Mouse (Mus musculus) kidney, postnatal 25 days (tissue): Measurements from ENCODE around the gene E130208F15Rik.

Experiments
- DNase-seq, 2 experiments: peaks; one replicate each; pipeline ENCODE4 v3.0.0; 2021; ENCODE audit warnings: mixed read lengths in 2 of 2

E130208F15Rik gene

DNA sequence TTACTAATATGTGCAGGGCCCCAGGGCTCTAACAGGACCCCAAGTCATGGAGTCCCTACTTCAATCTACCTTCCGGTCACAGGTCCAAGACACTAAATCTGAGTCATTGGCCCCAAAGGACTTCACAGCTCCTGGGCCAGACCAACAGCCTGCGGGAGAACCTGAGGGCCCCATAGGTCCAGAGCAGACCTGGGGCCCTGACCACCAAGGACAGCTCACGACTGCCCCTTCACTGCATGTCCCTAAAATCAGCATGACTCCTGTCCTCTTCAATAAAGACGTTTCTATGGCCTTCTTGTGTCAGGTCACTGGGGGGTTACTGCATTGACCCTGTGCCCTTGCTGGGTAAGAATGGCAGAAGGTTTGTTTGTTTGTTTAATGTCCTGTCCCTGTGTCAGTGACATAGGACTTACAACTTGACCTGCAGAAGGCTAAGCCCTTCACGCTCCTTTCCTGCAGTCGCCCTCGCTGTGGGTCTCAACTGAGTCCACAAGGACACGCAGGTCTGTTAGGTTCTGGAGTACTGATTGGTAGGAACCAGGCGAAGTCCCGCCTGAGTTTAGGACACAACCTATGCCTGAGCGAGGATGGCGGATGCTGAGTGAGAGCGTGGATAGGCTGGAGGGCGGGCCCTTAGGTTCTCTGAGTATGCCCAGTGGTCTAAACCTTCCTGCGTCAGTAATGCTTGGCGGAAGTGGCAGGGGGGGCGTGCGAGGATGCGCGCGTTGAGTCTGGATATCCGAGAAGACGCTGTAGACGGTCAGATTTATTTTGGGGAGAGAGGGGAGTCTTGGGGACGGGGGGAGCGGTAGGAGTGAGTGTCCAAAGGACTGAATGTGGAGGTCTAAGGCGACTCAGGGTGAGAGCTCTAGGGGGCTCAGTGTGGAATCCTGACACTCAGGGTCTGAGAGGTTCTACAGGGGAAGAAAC lies 13.2 kb upstream of the E130208F15Rik start, which contains the start of gene Alkbh6:
Alkbh6 (plus strand) TSS at position 642 of the 930 bp plus-strand sequence.
- peak; percentile 96 to 99 for DNase-seq

DNA sequence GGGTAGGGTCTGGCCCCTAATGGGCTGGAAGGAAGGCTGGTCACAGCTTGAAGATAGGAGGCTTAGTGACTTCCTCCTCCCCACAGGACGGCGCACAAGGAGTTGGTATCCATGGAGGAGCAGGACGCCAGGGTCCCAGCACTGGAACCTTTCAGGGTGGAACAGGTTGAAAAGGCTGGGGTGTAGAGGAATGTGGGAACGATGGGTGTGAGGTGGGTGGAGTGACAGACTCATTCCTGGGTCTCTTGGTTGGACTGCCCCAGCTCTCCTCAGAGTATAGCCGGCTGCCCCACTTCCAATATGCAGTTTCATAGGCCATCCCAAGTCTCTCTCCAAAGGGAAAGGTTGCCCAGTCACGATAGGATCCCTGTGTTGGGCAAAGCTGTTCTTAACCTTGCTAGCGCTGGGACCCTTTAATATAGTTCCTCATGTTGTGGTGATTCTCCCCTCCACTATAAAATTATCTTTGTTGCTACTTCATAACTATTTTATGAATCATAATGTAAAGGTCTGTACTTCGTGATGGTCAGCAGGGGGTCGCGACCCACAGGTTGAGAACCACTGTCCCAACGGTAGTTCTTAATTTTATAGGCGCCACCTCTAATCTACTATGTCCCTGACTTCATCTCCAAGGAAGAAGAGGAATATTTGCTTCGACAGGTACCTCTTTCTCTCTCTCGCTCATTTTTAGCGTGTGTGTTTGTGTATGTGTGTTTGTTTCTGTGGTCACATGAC lies 12.0 kb upstream of the E130208F15Rik start:
- DNase-seq = no peak

DNA sequence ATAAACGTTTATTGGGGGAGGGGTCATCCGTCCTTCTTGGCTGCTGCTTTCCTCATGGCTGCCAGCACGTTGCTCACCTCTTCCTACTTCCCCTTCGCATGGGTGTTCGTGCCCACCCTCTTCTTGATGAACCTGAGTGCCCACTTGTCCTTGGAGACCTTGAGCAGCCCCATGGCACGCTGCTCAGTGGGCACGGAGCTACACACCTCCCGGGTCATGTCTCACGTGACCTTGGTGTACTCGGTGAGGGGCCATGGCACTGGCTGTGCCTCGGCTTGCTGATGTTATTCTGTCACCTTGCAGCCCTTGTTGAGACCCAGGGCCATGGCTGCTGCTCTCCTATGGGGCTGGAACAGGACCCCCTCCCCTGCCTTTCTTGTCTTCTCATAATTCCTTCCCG lies 11.4 kb upstream of the E130208F15Rik start:
- DNase-seq = peak in 1 of 2 experiments; percentile 63

- DNase-seq = peak; percentile 75 to 91
These were observed 7.7 kb upstream of the E130208F15Rik start for GRCm38 (mm10) chr7:30313666-30314320.

GRCm38 (mm10) chr7:30314721-30315155 lies 6.8 kb upstream of the E130208F15Rik start, which contains the start of gene Syne4:
Gene Syne4, plus strand, starts transcription at chr7:30314807.
- peak; percentile 52 to 72 for DNase-seq

DNA sequence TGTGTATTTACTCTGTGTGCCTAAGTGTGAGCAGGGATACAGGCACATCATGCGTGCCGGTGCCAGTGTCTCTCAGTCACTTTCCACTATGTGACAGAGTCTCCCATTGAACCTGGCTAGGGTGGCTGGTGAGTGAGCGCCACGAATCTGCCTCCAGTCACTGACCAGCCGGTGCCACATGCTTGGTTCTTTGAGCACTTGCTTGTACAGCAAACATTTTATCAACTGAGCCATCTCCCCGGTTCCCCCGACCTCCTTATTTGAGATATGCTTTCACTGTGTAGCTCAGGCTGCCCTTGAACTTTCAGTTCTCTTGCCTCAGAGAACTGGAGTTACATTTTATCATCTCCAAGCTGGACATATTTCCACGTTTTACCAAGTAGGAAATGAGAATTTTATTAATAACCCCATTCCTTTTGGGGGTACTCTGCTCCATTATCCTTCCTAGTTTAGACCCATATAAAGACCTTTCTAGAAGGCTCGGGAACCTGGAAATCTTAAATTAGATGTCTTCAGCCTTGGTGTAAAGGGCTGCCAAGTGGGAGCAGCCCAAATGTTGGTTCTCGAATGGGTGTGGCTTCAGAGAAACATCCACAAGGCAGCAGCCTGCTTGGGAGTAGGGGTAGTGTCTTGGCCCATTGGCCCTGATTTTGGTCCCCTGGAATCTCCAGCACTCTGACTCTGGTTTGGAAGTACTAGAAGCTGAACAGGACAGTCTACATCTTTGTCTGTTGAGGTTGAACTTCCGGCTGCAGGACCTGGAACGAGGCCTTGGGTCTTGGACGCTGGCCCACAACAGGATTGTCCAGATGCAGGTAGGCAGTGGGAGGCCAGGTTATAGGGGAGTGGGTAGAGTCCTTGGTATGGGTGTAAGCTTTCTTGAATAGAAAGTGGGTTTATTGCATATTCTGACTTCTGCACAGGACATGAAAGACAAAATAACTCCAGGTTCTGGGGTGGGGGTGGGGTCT lies 5.7 kb upstream of the E130208F15Rik start:
- DNase-seq = no peak

- peak; percentile 52 to 83 for DNase-seq
These were observed 3.4 kb upstream of the E130208F15Rik start for GRCm38 (mm10) chr7:30318142-30318541.

- no peak for DNase-seq
These were observed 594 bp upstream of the E130208F15Rik start for GRCm38 (mm10) chr7:30320946-30321345.

DNA sequence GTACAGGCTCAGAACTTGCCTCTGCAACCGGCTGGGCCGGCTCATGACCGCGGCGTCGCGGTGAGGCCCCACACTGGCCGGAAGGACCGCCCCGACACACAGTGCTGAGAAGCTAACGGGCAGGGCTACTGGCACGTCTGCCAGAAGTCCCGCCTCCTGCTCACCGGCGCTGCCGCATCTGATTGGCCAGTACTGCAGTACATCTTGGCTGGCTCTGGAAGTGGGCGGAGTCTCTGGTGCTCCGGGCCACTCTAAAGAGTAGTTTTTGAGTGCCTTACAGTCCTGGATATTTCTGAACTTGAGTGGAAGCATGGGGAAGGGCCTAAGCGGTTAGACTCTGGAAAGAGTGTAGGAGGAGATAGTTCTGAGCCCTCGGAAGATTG lies 736 bp downstream of the E130208F15Rik start:
- peak; percentile 98 to 100 for DNase-seq

- DNase-seq = no peak
These were observed 1.3 kb downstream of the E130208F15Rik start for GRCm38 (mm10) chr7:30322865-30323264.

DNA sequence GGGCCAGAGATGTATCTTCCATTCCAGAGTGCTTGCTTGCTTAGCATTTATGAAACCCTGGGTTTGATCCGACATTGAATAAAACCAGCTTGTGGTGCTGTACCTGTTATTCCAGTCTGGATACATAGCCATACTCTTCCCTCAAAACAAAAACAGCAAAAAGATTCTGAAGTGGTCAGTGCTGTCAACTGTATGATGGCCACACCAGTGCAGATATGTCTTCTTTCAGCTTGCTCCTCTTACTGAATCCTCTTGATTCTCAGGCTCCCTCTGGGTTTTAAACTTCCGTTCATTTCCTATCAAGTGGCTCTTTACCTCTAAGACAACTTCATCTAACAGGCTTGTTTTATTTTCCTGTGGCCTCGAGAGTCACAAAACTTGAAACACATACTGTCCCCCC lies 2.3 kb downstream of the E130208F15Rik start, which contains the start of gene Sdhaf1:
Sdhaf1 (minus strand) TSS at position 101 of the 400 bp plus-strand sequence.
- DNase-seq = no peak

- DNase-seq = no peak
These were observed 2.9 kb downstream of the E130208F15Rik start for GRCm38 (mm10) chr7:30324300-30324944.

DNA sequence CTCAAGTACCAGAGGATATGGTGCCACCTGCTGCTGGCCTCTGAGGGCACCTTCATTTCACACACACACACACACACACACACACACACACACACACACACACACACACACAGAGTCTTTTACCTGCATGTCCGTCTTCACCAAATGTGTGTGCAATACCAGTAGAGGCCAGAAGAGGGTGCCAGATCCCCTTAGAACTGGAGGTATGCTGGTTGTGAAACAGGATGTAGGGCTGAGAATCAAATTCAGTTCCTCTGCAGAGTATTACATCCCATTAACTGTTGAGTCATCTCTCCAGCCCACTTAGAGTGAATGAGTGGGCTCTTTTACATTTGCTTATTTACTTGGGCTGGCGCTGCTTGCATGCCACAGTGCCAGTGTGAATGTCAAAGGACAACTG lies 3.8 kb downstream of the E130208F15Rik start:
- peak in 1 of 2 experiments; percentile 73 for DNase-seq

DNA sequence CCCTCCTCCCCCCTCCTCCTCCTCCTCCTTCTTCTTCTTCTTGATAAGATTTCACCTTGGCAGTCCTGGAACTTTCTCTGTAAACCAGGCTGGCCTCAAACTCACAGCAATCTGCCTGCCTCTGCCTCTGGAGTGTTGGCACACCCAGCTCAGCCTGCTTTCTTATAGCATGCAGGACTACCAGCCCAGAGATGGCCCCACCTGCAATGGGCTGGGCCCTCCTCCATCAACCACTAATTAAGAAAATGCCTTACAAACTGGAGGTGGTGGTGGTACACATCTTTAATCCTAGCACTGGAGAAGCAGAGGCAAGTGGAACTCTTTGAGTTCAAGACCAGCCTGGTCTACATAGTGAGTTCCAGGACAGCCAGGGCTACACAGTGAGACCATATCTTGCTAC lies 4.9 kb downstream of the E130208F15Rik start:
- DNase-seq = no peak

DNA sequence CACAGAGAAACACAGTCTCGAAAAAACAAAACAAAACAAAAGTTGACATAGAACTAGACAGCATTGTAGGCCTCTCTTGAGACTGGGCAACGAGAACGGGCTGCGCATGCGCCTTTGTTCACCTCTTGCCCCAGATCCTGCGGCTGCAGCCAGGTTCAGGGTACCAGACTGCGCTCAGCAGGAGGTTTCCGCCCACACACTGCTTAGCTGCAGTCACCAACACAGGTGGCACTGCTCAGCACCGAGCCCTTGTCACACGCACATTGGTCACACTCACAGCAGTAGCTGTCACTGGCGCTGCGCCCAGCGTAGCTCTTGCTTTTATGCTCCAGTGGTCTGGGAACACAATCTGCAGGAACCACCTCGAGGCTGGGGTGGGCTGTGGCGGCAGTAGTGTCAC lies 5.6 kb downstream of the E130208F15Rik start:
- peak; percentile 68 to 84 for DNase-seq

GRCm38 (mm10) chr7:30328379-30328778 lies 6.8 kb downstream of the E130208F15Rik start:
- no peak for DNase-seq

DNA sequence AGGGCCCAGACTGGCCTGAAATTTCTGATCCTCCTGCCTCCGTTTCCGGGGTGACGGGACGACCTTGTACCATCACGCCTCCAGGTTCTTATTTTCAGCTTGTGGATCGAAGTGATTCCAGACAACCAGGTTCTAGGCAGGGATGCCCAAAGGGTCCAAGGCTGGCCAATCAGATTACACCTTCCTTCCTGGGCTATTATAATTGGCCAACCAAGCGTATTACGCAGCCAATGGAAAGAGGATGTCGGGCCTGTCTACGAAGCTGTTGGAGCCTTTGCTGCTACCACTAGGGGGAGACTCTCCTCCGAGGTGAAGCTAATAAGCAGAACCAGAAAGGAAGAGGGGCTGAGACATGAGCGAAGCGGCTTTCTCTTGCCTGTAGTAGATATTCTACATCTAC lies 10.3 kb downstream of the E130208F15Rik start:
- DNase-seq = peak; percentile 87 to 88

GRCm38 (mm10) chr7:30332622-30333259 lies 11.2 kb downstream of the E130208F15Rik start:
- DNase-seq = no peak

DNA sequence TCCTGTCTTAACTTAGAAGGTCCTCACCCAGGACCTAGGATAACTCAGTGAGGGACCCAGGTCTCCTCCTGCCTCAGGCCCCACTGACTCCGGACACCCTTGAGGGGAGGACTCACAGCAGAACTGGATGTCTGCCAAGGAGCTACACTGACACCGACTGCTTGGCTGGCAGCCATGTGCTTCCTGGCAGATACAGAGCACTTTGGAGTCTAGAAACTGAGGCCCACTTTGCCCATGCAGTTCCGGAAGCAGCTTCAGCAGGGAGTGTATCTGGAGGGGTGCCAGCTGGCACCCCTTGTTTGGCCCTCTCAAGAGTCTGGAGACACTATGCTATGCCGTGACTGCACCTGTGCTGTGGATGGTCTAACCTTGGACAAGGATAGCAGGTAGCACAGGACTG lies 11.9 kb downstream of the E130208F15Rik start:
- peak; percentile 93 to 94 for DNase-seq

DNA sequence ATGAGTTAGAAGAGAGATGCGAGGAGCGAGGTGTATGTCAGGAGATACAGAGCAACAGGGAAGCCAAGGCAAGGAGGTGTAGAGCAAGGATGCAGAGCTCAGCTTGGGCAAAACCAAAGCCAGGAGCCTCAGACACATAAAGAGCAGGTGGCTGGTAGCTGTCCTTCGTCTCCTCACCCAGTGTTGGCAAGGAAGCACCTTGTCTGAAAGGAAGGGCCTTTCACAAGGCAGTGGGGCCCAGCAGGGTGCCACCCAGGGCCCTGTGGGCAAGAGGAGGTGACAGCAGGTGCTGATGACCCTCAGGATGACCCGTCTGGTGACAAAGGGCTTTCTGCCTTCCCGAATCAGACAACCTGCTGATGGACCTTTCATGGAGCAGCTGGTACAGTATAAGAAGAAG lies 13.0 kb downstream of the E130208F15Rik start:
- DNase-seq = no peak

GRCm38 (mm10) chr7:30335688-30336087 lies 14.1 kb downstream of the E130208F15Rik start:
- DNase-seq = no peak
